Mouse (Mus musculus) C2C12 (cell line): ENCODE results near the gene Fzd7. TPM values are rescaled to one million over a fixed set of nuclear protein-coding genes. Genes with fewer than 3 reads are reported as not detected.

Experiments
- H3K27me3 ChIP-seq: one replicate; pipeline ENCODE4 v1.6.1; 2011; ENCODE audit not compliant: control insufficient read depth, insufficient read depth, insufficient read length
- H3K36me3 ChIP-seq: one replicate; pipeline ENCODE4 v1.6.1; 2011; ENCODE audit not compliant: control insufficient read depth, insufficient read depth
- H3K4me3 ChIP-seq: one replicate; pipeline ENCODE4 v1.5.1; 2011; ENCODE audit warnings: mild to moderate bottlenecking, control low read depth; ENCODE audit not compliant: poor library complexity, insufficient read depth, severe bottlenecking
- H3K79me2 ChIP-seq: one replicate; pipeline ENCODE4 v1.6.1; 2011; ENCODE audit not compliant: control insufficient read depth, insufficient read depth
- H3K79me3 ChIP-seq: one replicate; pipeline ENCODE4 v1.6.1; 2011; ENCODE audit warnings: low read depth, control low read depth
- H3ac ChIP-seq: one replicate; pipeline ENCODE3; 2011; ENCODE audit warnings: low read depth; ENCODE audit not compliant: control insufficient read depth, insufficient read length
- CEBPB ChIP-seq: IDR thresholded peaks from one replicate; pipeline ENCODE4 v1.6.1; 2011; ENCODE audit warnings: low read depth, mild to moderate bottlenecking, control low read depth, moderate library complexity
- CTCF ChIP-seq: IDR thresholded peaks from one replicate; pipeline ENCODE4 v1.5.1; 2011; ENCODE audit not compliant: control insufficient read depth, insufficient read depth, insufficient read length
- FOSL1 ChIP-seq: IDR thresholded peaks from one replicate; pipeline ENCODE4 v1.8.0; 2011; ENCODE audit warnings: mild to moderate bottlenecking, low read length; ENCODE audit not compliant: poor library complexity, insufficient read depth, severe bottlenecking
- MAX ChIP-seq: IDR thresholded peaks from one replicate; pipeline ENCODE4 v1.6.1; 2011; ENCODE audit warnings: mild to moderate bottlenecking, control low read depth
- MYOD1 ChIP-seq: IDR thresholded peaks from one replicate; pipeline ENCODE4 v1.6.1; 2011; ENCODE audit warnings: low read depth; ENCODE audit not compliant: control insufficient read depth, insufficient read length
- MYOG ChIP-seq: IDR thresholded peaks from one replicate; pipeline ENCODE4 v1.6.1; 2011; ENCODE audit not compliant: control insufficient read depth, insufficient read length; ENCODE audit errors: extremely low read depth
- USF1 ChIP-seq: IDR thresholded peaks from one replicate; pipeline ENCODE4 v1.6.1; 2011; ENCODE audit warnings: low read depth, mild to moderate bottlenecking, control low read depth, moderate library complexity
- polyA plus RNA-seq: library from polyadenylated mRNA; unstranded; fragments of >200 nt; fragmentation: generic; extraction: Trizol; gene quantifications from one replicate; pipeline ENCODE4 v1.2.1, GENCODE M21; 2012; ENCODE audit warnings: missing spikeins

The Fzd7 gene
- polyA plus RNA-seq, 1 experiment, result 18.4 TPM

- Histone ChIP-seq H3K27me3 (no peaks in the 10 kb centered on the region), H3K4me3 (no peak overlapping the region), H3K79me2 (no peaks in the 10 kb centered on the region), H3K79me3 (no peaks in the 10 kb centered on the region), H3K36me3 (no peaks in the 10 kb centered on the region), H3ac (peak overlapping the region; percentile 42)
- TF ChIP-seq CTCF (no peak), CEBPB (peak; percentile 84), FOSL1 (no peak), MYOG (no peak), USF1 (no peak), MAX (no peak), MYOD1 (peak; percentile 52)
Observed at GRCm38 (mm10) chr1:59464696-59465639, 17.3 kb upstream of the Fzd7 start.

- no peaks in the 10 kb centered on the region for H3K79me3 ChIP-seq
- no peak overlapping the region for H3K4me3 ChIP-seq
- no peak overlapping the region for H3ac ChIP-seq
- no peaks in the 10 kb centered on the region for H3K27me3 ChIP-seq
- no peaks in the 10 kb centered on the region for H3K36me3 ChIP-seq
- TF ChIP-seq USF1 (no peak), MYOG (no peak), CTCF (no peak), CEBPB (no peak), MYOD1 (no peak), MAX (no peak), FOSL1 (no peak)
- H3K79me2 ChIP-seq, result no peaks in the 10 kb centered on the region
Observed at GRCm38 (mm10) chr1:59465640-59466008, 16.6 kb upstream of the Fzd7 start.

GRCm38 (mm10) chr1:59469170-59469569 is 13.1 kb upstream of the Fzd7 start:
- no peaks in the 10 kb centered on the region for H3K79me2 ChIP-seq
- no peak overlapping the region for H3ac ChIP-seq
- no peak for TF ChIP-seq MYOD1
- no peak for TF ChIP-seq CTCF
- no peak for TF ChIP-seq CEBPB
- TF ChIP-seq MYOG, result no peak
- TF ChIP-seq FOSL1, result no peak
- TF ChIP-seq USF1, result no peak
- TF ChIP-seq MAX, result no peak
- no peaks in the 10 kb centered on the region for H3K79me3 ChIP-seq
- H3K36me3 ChIP-seq, result no peaks in the 10 kb centered on the region
- no peaks in the 10 kb centered on the region for H3K27me3 ChIP-seq
- no peak overlapping the region for H3K4me3 ChIP-seq

- H3ac ChIP-seq, result no peak overlapping the region
- H3K4me3 ChIP-seq, result no peak overlapping the region
- H3K79me3 ChIP-seq, result no peaks in the 10 kb centered on the region
- no peaks in the 10 kb centered on the region for H3K79me2 ChIP-seq
- no peaks in the 10 kb centered on the region for H3K27me3 ChIP-seq
- TF ChIP-seq MAX (no peak), MYOD1 (no peak), MYOG (no peak), FOSL1 (no peak), CEBPB (no peak), USF1 (no peak), CTCF (no peak)
- H3K36me3 ChIP-seq, result no peaks in the 10 kb centered on the region
Observed at GRCm38 (mm10) chr1:59470766-59471165, 11.5 kb upstream of the Fzd7 start.

GRCm38 (mm10) chr1:59472368-59473180 is 9.7 kb upstream of the Fzd7 start:
- Histone ChIP-seq H3K4me3 (no peak overlapping the region), H3K79me2 (no peaks in the 10 kb centered on the region), H3K36me3 (no peaks in the 10 kb centered on the region), H3K79me3 (no peaks in the 10 kb centered on the region), H3ac (no peak overlapping the region), H3K27me3 (no peaks in the 10 kb centered on the region)
- TF ChIP-seq CTCF, result no peak
- TF ChIP-seq MYOG, result no peak
- TF ChIP-seq FOSL1, result no peak
- no peak for TF ChIP-seq CEBPB
- TF ChIP-seq MAX, result no peak
- no peak for TF ChIP-seq USF1
- no peak for TF ChIP-seq MYOD1
